Mouse (Mus musculus): ENCODE results near the gene Glis3. TPM values are rescaled to one million over a fixed set of nuclear protein-coding genes. Genes with fewer than 3 reads are reported as not detected.

Gene Glis3
- polyA plus RNA-seq, 1 experiment from 2014 or later, result 0.27 TPM

GRCm38 (mm10) chr19:28390920-28391319 is 289.0 kb downstream of the Glis3 start:
- Histone ChIP-seq H3K4me1 (ENCODE audit: control insufficient read depth, low read depth, low read length) (no peaks in the 10 kb centered on the region), H3K9me3 (replicated peaks; ENCODE audit: control insufficient read depth, low read length) (no peaks in the 10 kb centered on the region), H3K36me3 (ENCODE audit: control insufficient read depth, insufficient read depth) (no peaks in the 10 kb centered on the region), H3K27me3 (ENCODE audit: control insufficient read depth, insufficient read depth, low read depth, low read length) (no peaks in the 10 kb centered on the region), H3K4me2 (ENCODE audit: low read depth, low read length) (no peak overlapping the region), H3K4me3 (ENCODE audit: low read depth, low read length) (no peak overlapping the region), H3K9ac (ENCODE audit: low read depth, low read length) (no peak overlapping the region), H3K27ac (ENCODE audit: low read length) (no peak overlapping the region)
- ATAC-seq (ENCODE audit: low read depth), result peak; percentile 24; the same call in 1 of the 2 replicates
- WGBS (ENCODE audit: insufficient replicate concordance), result 36% methylated on average over 4 of the region's 4 CpGs

- Histone ChIP-seq H3K27me3 (ENCODE audit: control insufficient read depth, insufficient read depth, low read depth, low read length) (no peaks in the 10 kb centered on the region), H3K27ac (ENCODE audit: low read length) (no peak overlapping the region), H3K9ac (ENCODE audit: low read depth, low read length) (no peak overlapping the region), H3K4me1 (ENCODE audit: control insufficient read depth, low read depth, low read length) (no peaks in the 10 kb centered on the region), H3K9me3 (replicated peaks; ENCODE audit: control insufficient read depth, low read length) (no peaks in the 10 kb centered on the region), H3K4me3 (ENCODE audit: low read depth, low read length) (no peak overlapping the region), H3K4me2 (ENCODE audit: low read depth, low read length) (no peak overlapping the region), H3K36me3 (ENCODE audit: control insufficient read depth, insufficient read depth) (no peaks in the 10 kb centered on the region)
- WGBS (ENCODE audit: insufficient replicate concordance), result 49% methylated on average over 5 of the region's 5 CpGs
- ATAC-seq (ENCODE audit: low read depth), result no peak
Measured at GRCm38 (mm10) chr19:28389146-28389545, 290.7 kb downstream of the Glis3 start.

DNA sequence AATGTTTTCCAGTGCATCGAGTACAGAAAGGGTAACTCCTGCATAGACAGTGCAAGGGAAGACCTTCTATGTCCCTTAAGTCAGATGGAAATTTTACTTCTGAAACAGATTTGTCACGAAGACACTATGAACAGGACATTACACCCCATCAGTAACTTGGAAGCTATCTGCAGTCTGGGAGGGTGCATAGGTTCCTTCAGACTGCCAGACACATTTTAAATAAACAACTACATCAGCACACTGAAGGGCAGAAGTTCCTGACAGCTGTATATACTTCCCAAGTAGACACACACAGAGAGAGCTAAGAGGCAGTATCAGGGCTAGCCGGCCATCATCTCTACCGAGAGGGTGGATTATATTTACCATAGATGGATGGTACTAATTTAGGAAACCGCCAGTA is 296.5 kb downstream of the Glis3 start:
- H3K27ac ChIP-seq (ENCODE audit: low read length), result no peak overlapping the region
- H3K4me3 ChIP-seq (ENCODE audit: low read depth, low read length), result no peak overlapping the region
- no peaks in the 10 kb centered on the region for H3K9me3 ChIP-seq (replicated peaks; ENCODE audit: control insufficient read depth, low read length)
- no peaks in the 10 kb centered on the region for H3K36me3 ChIP-seq (ENCODE audit: control insufficient read depth, insufficient read depth)
- no peak for ATAC-seq (ENCODE audit: low read depth)
- no peak overlapping the region for H3K4me2 ChIP-seq (ENCODE audit: low read depth, low read length)
- no peak overlapping the region for H3K9ac ChIP-seq (ENCODE audit: low read depth, low read length)
- H3K27me3 ChIP-seq (ENCODE audit: control insufficient read depth, insufficient read depth, low read depth, low read length), result no peaks in the 10 kb centered on the region
- 66% methylated on average over 5 of the region's 5 CpGs for WGBS (ENCODE audit: insufficient replicate concordance)
- no peaks in the 10 kb centered on the region for H3K4me1 ChIP-seq (ENCODE audit: control insufficient read depth, low read depth, low read length)

DNA sequence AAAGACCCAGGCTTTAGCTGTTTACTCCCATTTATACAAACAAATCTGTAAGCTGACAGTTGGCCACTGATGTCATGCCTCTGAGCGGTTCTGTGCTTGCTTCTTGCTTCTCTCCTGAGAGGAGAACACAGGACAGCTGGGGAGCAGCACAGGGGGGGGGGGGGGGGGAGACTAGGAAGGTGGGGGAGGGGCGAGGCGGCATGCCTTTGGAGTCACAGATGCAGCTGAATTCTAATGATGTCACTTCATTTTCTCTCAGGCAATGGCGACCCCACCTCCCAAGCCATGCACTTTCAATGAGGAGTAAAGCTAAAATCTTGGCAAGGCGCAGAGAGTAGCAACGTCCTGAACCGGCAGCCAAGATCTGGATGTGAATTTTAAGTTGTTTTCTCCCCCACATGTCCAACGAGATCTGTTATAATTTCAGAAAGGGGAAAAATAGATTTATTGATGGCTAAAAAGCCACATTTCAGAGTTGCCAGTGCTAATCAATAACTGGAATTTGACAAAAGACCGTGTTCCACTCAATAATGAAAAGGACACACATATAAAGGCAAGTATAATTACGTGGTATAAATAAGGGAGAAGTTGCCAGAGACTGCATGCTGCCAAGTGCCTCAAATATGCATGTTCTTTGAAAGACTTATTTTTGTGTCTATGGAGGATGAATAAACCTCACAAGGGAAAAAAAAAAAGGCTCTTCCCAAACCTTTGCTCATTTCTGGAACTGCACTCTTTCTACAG is 297.5 kb downstream of the Glis3 start:
- ATAC-seq (ENCODE audit: low read depth), result no peak
- H3K36me3 ChIP-seq (ENCODE audit: control insufficient read depth, insufficient read depth), result no peaks in the 10 kb centered on the region
- no peak overlapping the region for H3K4me3 ChIP-seq (ENCODE audit: low read depth, low read length)
- H3K4me1 ChIP-seq (ENCODE audit: control insufficient read depth, low read depth, low read length), result no peaks in the 10 kb centered on the region
- H3K4me2 ChIP-seq (ENCODE audit: low read depth, low read length), result no peak overlapping the region
- no peak overlapping the region for H3K9ac ChIP-seq (ENCODE audit: low read depth, low read length)
- H3K27ac ChIP-seq (ENCODE audit: low read length), result no peak overlapping the region
- no peaks in the 10 kb centered on the region for H3K27me3 ChIP-seq (ENCODE audit: control insufficient read depth, insufficient read depth, low read depth, low read length)
- no peaks in the 10 kb centered on the region for H3K9me3 ChIP-seq (replicated peaks; ENCODE audit: control insufficient read depth, low read length)
- WGBS (ENCODE audit: insufficient replicate concordance), result 55% methylated on average over 10 of the region's 10 CpGs

DNA sequence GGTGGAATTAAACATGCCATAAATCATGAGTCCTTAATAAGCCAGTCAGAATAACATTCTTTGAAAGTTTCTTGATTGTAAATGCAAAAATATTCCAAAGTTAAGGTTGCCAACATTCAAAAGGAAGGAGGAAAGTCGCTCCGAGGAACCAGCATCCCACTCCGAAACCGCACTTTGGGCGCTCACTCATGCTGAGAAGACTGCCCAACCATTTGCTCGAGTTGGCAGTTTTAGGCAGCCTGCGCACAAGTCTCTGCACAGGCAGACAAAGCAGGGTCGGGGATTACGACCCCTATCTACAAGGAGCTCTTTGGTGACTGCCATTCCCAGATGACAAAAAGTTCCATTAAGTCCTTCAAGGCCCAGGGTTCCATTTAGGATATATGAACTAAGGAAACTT is 298.4 kb downstream of the Glis3 start:
- Histone ChIP-seq H3K4me2 (ENCODE audit: low read depth, low read length) (no peak overlapping the region), H3K4me3 (ENCODE audit: low read depth, low read length) (no peak overlapping the region), H3K27me3 (ENCODE audit: control insufficient read depth, insufficient read depth, low read depth, low read length) (no peaks in the 10 kb centered on the region), H3K36me3 (ENCODE audit: control insufficient read depth, insufficient read depth) (no peaks in the 10 kb centered on the region), H3K9ac (ENCODE audit: low read depth, low read length) (no peak overlapping the region), H3K9me3 (replicated peaks; ENCODE audit: control insufficient read depth, low read length) (no peaks in the 10 kb centered on the region), H3K27ac (ENCODE audit: low read length) (no peak overlapping the region), H3K4me1 (ENCODE audit: control insufficient read depth, low read depth, low read length) (no peaks in the 10 kb centered on the region)
- ATAC-seq (ENCODE audit: low read depth), result no peak
- WGBS (ENCODE audit: insufficient replicate concordance), result 67% methylated on average over 9 of the region's 9 CpGs

DNA sequence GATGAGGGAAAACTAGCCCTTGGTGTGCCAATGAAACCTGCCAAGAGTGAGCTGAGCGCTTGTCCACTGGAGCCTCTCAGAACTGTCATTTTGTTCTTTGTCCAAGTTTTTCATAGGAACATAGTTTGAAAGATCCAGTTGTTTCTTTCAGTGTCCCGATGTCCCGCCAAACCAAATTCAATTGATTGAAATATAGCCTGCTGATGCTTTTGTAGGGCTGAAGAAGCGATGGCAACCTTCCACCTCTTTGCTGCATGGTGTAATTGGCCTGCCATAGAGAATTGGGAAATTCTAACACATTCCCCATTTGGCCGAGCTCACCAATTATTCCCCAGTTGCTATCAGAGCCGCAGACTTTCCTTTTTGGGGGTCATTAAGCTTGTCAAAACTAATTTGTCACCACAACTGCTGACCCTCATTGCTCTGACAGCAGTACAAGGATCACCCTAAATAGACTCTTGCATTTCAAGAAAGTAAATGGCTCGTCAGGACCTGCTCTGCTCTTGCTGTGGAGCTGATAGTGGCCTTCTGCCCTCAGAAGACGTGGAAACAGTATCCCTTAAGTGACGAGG is 299.1 kb downstream of the Glis3 start:
- 61% methylated on average over 9 of the region's 9 CpGs for WGBS (ENCODE audit: insufficient replicate concordance)
- no peak overlapping the region for H3K4me2 ChIP-seq (ENCODE audit: low read depth, low read length)
- H3K36me3 ChIP-seq (ENCODE audit: control insufficient read depth, insufficient read depth), result no peaks in the 10 kb centered on the region
- no peaks in the 10 kb centered on the region for H3K4me1 ChIP-seq (ENCODE audit: control insufficient read depth, low read depth, low read length)
- no peak overlapping the region for H3K4me3 ChIP-seq (ENCODE audit: low read depth, low read length)
- H3K27me3 ChIP-seq (ENCODE audit: control insufficient read depth, insufficient read depth, low read depth, low read length), result no peaks in the 10 kb centered on the region
- H3K9ac ChIP-seq (ENCODE audit: low read depth, low read length), result no peak overlapping the region
- no peak for ATAC-seq (ENCODE audit: low read depth)
- H3K9me3 ChIP-seq (replicated peaks; ENCODE audit: control insufficient read depth, low read length), result no peaks in the 10 kb centered on the region
- H3K27ac ChIP-seq (ENCODE audit: low read length), result no peak overlapping the region

GRCm38 (mm10) chr19:28377788-28378295 is 302.0 kb downstream of the Glis3 start:
- H3K9ac ChIP-seq (ENCODE audit: low read depth, low read length), result no peak overlapping the region
- ATAC-seq (ENCODE audit: low read depth), result no peak
- no peak overlapping the region for H3K4me2 ChIP-seq (ENCODE audit: low read depth, low read length)
- H3K4me3 ChIP-seq (ENCODE audit: low read depth, low read length), result no peak overlapping the region
- H3K4me1 ChIP-seq (ENCODE audit: control insufficient read depth, low read depth, low read length), result no peaks in the 10 kb centered on the region
- no peaks in the 10 kb centered on the region for H3K9me3 ChIP-seq (replicated peaks; ENCODE audit: control insufficient read depth, low read length)
- WGBS (ENCODE audit: insufficient replicate concordance), result 63% methylated on average over 5 of the region's 5 CpGs
- H3K27me3 ChIP-seq (ENCODE audit: control insufficient read depth, insufficient read depth, low read depth, low read length), result no peaks in the 10 kb centered on the region
- no peaks in the 10 kb centered on the region for H3K36me3 ChIP-seq (ENCODE audit: control insufficient read depth, insufficient read depth)
- no peak overlapping the region for H3K27ac ChIP-seq (ENCODE audit: low read length)

GRCm38 (mm10) chr19:28376401-28376800 is 303.5 kb downstream of the Glis3 start:
- Histone ChIP-seq H3K4me2 (ENCODE audit: low read depth, low read length) (no peak overlapping the region), H3K27ac (ENCODE audit: low read length) (no peak overlapping the region), H3K27me3 (ENCODE audit: control insufficient read depth, insufficient read depth, low read depth, low read length) (no peaks in the 10 kb centered on the region), H3K9me3 (replicated peaks; ENCODE audit: control insufficient read depth, low read length) (no peaks in the 10 kb centered on the region), H3K36me3 (ENCODE audit: control insufficient read depth, insufficient read depth) (no peaks in the 10 kb centered on the region), H3K4me1 (ENCODE audit: control insufficient read depth, low read depth, low read length) (no peaks in the 10 kb centered on the region), H3K4me3 (ENCODE audit: low read depth, low read length) (no peak overlapping the region), H3K9ac (ENCODE audit: low read depth, low read length) (no peak overlapping the region)
- ATAC-seq (ENCODE audit: low read depth), result no peak
- WGBS (ENCODE audit: insufficient replicate concordance), result 62% methylated on average over 1 of the region's 1 CpGs

- WGBS (ENCODE audit: insufficient replicate concordance), result 45% methylated on average over 2 of the region's 2 CpGs
- no peaks in the 10 kb centered on the region for H3K9me3 ChIP-seq (replicated peaks; ENCODE audit: control insufficient read depth, low read length)
- H3K4me2 ChIP-seq (ENCODE audit: low read depth, low read length), result no peak overlapping the region
- H3K36me3 ChIP-seq (ENCODE audit: control insufficient read depth, insufficient read depth), result no peaks in the 10 kb centered on the region
- no peaks in the 10 kb centered on the region for H3K27me3 ChIP-seq (ENCODE audit: control insufficient read depth, insufficient read depth, low read depth, low read length)
- no peak overlapping the region for H3K27ac ChIP-seq (ENCODE audit: low read length)
- no peak overlapping the region for H3K4me3 ChIP-seq (ENCODE audit: low read depth, low read length)
- ATAC-seq (ENCODE audit: low read depth), result no peak
- H3K9ac ChIP-seq (ENCODE audit: low read depth, low read length), result no peak overlapping the region
- H3K4me1 ChIP-seq (ENCODE audit: control insufficient read depth, low read depth, low read length), result no peaks in the 10 kb centered on the region
Measured at GRCm38 (mm10) chr19:28375746-28376145, 304.1 kb downstream of the Glis3 start.

Data from liver, embryonic 16.5 days (tissue).